Mouse (Mus musculus) hindbrain, postnatal 0 days (tissue): ENCODE measurements around the gene Sh3pxd2a. TPM values are rescaled to one million over a fixed set of nuclear protein-coding genes. Genes with fewer than 3 reads are reported as not detected.

ENCODE experiments used
- ATAC-seq: fragments of 200-750 bp; cut with Nextera tagmentation; 2 replicates; pipeline ENCODE4 v1.8.0; 2017; ENCODE audit warnings: mild to moderate bottlenecking, moderate TSS enrichment, moderate library complexity
- DNase-seq: peaks from one replicate; pipeline ENCODE4 v3.0.0-alpha.2; 2015; ENCODE audit warnings: low spot score
- H3K27ac ChIP-seq: fragments of 300-500 bp; sonication (generic); 2 replicates; pipeline ENCODE4 v1.5.1; 2014; ENCODE audit warnings: mild to moderate bottlenecking
- H3K27me3 ChIP-seq: fragments of 300-500 bp; sonication (generic); 2 replicates; pipeline ENCODE4 v1.6.1; 2014; ENCODE audit warnings: low read length, mixed read lengths; ENCODE audit not compliant: insufficient read depth
- H3K36me3 ChIP-seq: fragments of 300-500 bp; sonication (generic); 2 replicates; pipeline ENCODE4 v1.6.1; 2014; ENCODE audit warnings: low read length, mixed read lengths; ENCODE audit not compliant: insufficient read depth
- H3K4me1 ChIP-seq: fragments of 300-500 bp; sonication (generic); 2 replicates; pipeline ENCODE4 v1.6.1; 2014; ENCODE audit warnings: antibody characterized with exemption, low read length, mixed read lengths; ENCODE audit not compliant: insufficient read depth
- H3K4me2 ChIP-seq: fragments of 300-500 bp; sonication (generic); 2 replicates; pipeline ENCODE4 v1.6.1; 2014; ENCODE audit warnings: low read depth, mild to moderate bottlenecking, low read length, moderate library complexity, mixed read lengths
- H3K4me3 ChIP-seq: fragments of 300-500 bp; sonication (generic); 2 replicates; pipeline ENCODE4 v1.5.1; 2014; ENCODE audit warnings: low read length
- H3K9ac ChIP-seq: fragments of 300-500 bp; sonication (generic); replicated peaks from 2 replicates; pipeline ENCODE4 v1.6.1; 2014; ENCODE audit warnings: mild to moderate bottlenecking, low read length, moderate library complexity, mixed read lengths
- H3K9me3 ChIP-seq: fragments of 300-500 bp; sonication (generic); 2 replicates; pipeline ENCODE4 v1.6.1; 2016; ENCODE audit warnings: low read length, mixed read lengths
- CTCF ChIP-seq: IDR thresholded peaks from 2 replicates; pipeline ENCODE4 v1.5.1; 2016; ENCODE audit warnings: antibody characterized with exemption, control low read depth, low read depth
- WGBS: fragments of 180-500 bp; shearing (Covaris S2); extraction: QIAGEN DNeasy Blood & Tissue Kit; methylation state at CpG from one replicate; pipeline ENCODE4 v1.1.7; 2014; 5-methylcytosine and 5-hydroxymethylcytosine counted together
- polyA plus RNA-seq: library from polyadenylated mRNA; unstranded; fragments of >200 nt; fragmentation: Nextera tagmentation; extraction: Ambion mirVana; gene quantifications from 2 replicates; pipeline ENCODE4 v1.2.1, GENCODE M21; 2015
- total RNA-seq: library from RNA; depleted of rRNA; stranded (reverse); fragments of >200 nt; gene quantifications from 2 replicates; pipeline ENCODE4 v1.2.3, GENCODE M21; 2014

Gene Sh3pxd2a
- total and polyA plus RNA-seq, 2 experiments from 2014 or later, result 1.8 to 25.5 TPM

- H3K36me3 ChIP-seq, result no peaks in the 10 kb centered on the region
- ATAC-seq, result no peak
- no peaks in the 10 kb centered on the region for H3K9me3 ChIP-seq
- no peaks in the 10 kb centered on the region for H3K4me1 ChIP-seq
- 75% methylated on average over 3 of the region's 3 CpGs for WGBS
- H3K9ac ChIP-seq, result no peak overlapping the region
- no peak for DNase-seq
- no peak overlapping the region for H3K4me3 ChIP-seq
- H3K4me2 ChIP-seq, result no peak overlapping the region
- TF ChIP-seq CTCF, result no peak
- H3K27me3 ChIP-seq, result no peaks in the 10 kb centered on the region
- H3K27ac ChIP-seq, result no peak overlapping the region
These were observed 19.1 kb upstream of the Sh3pxd2a start for GRCm38 (mm10) chr19:47483346-47483745.

DNA sequence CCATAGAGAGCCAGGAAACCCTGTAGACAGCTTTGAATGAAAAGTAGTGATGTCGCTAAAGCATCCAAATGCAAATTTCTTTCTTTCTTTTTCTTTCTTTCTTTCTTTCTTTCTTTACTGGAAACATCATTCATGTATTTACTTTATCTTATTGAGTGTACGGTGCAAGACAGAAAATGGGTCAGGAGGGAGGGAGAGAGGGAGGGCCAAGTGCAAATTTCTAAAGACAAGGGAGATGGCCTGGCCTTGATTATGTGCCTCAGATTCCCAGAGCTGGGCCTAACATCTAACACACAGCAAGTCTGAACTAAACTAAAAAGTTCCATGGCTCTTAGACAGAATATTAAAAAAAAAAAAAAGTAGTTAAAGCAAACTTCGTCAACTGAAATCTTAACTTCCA, 9.3 kb upstream of the Sh3pxd2a start:
- no peak overlapping the region for H3K27ac ChIP-seq

DNA sequence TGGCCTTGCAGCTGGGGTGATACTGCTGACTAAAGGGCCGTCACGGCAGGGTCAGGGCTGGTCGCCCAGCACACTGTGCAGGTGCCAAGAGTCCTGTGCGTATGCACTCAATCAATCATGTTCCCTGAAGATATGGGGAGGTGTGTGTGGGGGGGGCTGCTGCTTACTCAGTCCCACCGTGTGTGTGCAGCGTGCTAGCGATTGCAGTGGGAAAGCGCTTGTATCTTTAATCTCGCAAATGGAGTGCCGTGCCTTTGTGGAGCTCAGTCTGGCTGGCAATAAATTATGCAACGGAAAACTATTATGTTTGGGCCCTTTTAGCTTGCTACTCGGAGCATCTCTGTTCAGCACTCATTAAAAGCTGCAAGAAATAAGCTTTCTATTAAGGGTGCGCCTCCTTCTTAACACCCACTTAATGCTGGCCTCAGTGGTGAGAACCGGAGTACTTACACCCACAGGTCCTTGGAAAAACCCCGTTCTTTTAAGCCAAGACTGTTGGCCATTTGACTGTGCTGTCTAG, 8.7 kb upstream of the Sh3pxd2a start:
- no peak for TF ChIP-seq CTCF
- WGBS, result 22% methylated on average over 15 of the region's 15 CpGs
- Histone ChIP-seq H3K36me3 (no peaks in the 10 kb centered on the region), H3K4me1 (peaks cover 7% of the 10 kb centered on the region; the same call in 1 of the 2 replicates), H3K4me2 (peak overlapping the region; percentile 36; the same call in 1 of the 2 replicates), H3K9me3 (no peaks in the 10 kb centered on the region), H3K27me3 (no peaks in the 10 kb centered on the region), H3K4me3 (no peak overlapping the region), H3K9ac (no peak overlapping the region), H3K27ac (no peak overlapping the region)
- DNase-seq (peak; percentile 40), ATAC-seq (0 out of 2 replicates have a peak, but pooled peaks have one; percentile 43)

More for the DNA sequence above, 9.3 kb upstream of the Sh3pxd2a start:
- no peak overlapping the region for H3K9ac ChIP-seq
- TF ChIP-seq CTCF, result no peak
- ATAC-seq (no peak), DNase-seq (no peak)
- 53% methylated on average over 3 of the region's 3 CpGs for WGBS
- H3K9me3 ChIP-seq, result no peaks in the 10 kb centered on the region
- H3K4me1 ChIP-seq, result peaks cover 7% of the 10 kb centered on the region; the same call in 1 of the 2 replicates
- no peaks in the 10 kb centered on the region for H3K36me3 ChIP-seq
- no peak overlapping the region for H3K4me3 ChIP-seq
- H3K4me2 ChIP-seq, result peak overlapping the region; percentile 36; the same call in 1 of the 2 replicates
- H3K27me3 ChIP-seq, result no peaks in the 10 kb centered on the region

DNA sequence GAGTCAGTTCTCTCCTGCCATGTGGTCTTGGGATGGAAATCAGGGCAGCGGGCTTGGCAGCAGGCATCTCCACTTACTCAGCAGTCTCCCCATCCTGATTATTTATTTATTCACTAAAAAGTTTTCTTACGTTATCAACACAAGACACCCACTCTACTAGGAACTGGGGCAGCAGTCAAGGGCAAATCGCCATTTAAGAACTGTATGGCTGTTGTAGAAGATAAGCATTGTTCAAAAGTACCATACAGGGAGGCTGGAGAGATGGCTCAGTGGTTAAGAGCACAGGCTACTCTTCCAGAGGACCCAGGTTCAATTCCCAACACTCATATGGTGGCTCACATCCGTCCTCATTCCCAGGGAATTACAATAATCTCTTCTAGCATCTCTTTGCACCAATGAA, 7.6 kb upstream of the Sh3pxd2a start:
- no peak for ATAC-seq
- Histone ChIP-seq H3K36me3 (no peaks in the 10 kb centered on the region), H3K9ac (no peak overlapping the region), H3K4me1 (peaks cover 7% of the 10 kb centered on the region; the same call in 1 of the 2 replicates), H3K4me2 (no peak overlapping the region), H3K9me3 (no peaks in the 10 kb centered on the region), H3K4me3 (no peak overlapping the region), H3K27ac (no peak overlapping the region), H3K27me3 (no peaks in the 10 kb centered on the region)
- no peak for DNase-seq
- WGBS, result 80% methylated on average over 4 of the region's 4 CpGs
- no peak for TF ChIP-seq CTCF

DNA sequence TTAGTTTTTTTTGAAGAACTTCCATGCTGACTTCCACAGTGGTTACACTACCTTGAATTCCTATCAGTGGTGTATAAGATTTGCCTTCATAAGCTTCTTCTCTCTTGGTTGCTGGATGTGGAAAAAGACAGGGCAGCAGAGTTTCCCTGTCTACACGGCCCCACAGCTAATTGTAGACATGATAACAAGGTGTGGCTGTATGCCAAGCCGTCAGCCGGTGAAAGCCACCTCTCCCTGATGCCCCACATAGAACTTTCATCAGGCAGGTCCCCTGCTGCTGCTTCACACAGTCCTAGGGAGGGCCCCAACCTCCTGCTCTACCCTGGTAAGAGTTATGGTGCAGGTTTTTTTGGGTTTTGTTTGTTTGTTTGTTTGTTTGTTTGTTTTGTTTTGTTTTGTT, 4.5 kb upstream of the Sh3pxd2a start:
- Histone ChIP-seq H3K27me3 (no peaks in the 10 kb centered on the region), H3K9me3 (no peaks in the 10 kb centered on the region), H3K27ac (no peak overlapping the region), H3K36me3 (no peaks in the 10 kb centered on the region), H3K4me1 (peaks cover 7% of the 10 kb centered on the region; the same call in 1 of the 2 replicates), H3K9ac (no peak overlapping the region), H3K4me2 (no peak overlapping the region), H3K4me3 (no peak overlapping the region)
- 43% methylated on average over 3 of the region's 3 CpGs for WGBS
- no peak for DNase-seq
- TF ChIP-seq CTCF, result no peak
- ATAC-seq, result no peak

DNA sequence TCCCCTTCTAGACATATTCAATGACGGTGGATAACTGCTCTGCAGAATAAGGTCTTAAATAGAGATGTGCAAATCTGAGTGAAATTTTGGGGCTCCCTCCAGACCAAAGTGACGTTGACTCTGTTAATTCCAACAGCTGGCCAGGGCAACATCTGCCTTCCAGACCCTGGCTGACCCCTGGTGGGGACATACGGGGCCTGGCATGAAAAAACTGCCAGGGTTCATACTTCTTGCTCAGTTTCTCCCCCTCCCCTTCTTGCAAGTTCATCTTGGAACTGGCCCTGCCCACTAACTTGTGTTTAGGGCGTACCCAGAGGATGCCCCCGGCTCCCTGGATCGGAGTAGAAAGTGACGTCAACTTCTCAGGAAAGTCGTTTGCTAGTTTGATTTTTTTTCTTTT, 2.6 kb upstream of the Sh3pxd2a start:
- no peak overlapping the region for H3K4me3 ChIP-seq
- TF ChIP-seq CTCF, result no peak
- H3K9ac ChIP-seq, result no peak overlapping the region
- no peaks in the 10 kb centered on the region for H3K9me3 ChIP-seq
- no peak overlapping the region for H3K27ac ChIP-seq
- no peak overlapping the region for H3K4me2 ChIP-seq
- ATAC-seq (no peak), DNase-seq (no peak)
- no peaks in the 10 kb centered on the region for H3K36me3 ChIP-seq
- 74% methylated on average over 8 of the region's 8 CpGs for WGBS
- no peaks in the 10 kb centered on the region for H3K27me3 ChIP-seq
- peaks cover 8% of the 10 kb centered on the region; the same call in 1 of the 2 replicates for H3K4me1 ChIP-seq

DNA sequence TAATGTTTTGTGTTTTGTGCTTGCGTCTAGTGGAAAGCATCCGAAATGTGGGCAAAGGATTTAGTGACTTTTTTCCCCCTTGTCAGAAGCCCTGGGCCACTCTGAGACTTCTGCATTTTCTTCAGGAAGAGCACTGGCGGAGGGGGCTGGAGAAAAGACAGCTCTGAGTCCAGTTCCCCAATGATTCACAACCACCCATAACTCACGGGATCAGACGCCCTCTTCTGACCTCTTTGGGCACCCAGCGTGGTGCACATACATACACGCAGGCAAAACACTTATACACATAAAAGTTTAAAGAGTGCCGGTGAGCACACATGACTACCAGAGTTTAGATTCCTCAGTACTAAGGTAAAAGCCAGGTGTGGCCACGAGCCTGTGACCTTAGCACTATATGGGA, 1.3 kb upstream of the Sh3pxd2a start:
- Histone ChIP-seq H3K9ac (no peak overlapping the region), H3K9me3 (no peaks in the 10 kb centered on the region), H3K27ac (no peak overlapping the region), H3K4me1 (peaks cover 8% of the 10 kb centered on the region; the same call in 1 of the 2 replicates), H3K27me3 (no peaks in the 10 kb centered on the region), H3K4me3 (no peak overlapping the region), H3K4me2 (no peak overlapping the region), H3K36me3 (no peaks in the 10 kb centered on the region)
- ATAC-seq (no peak), DNase-seq (no peak)
- no peak for TF ChIP-seq CTCF
- 71% methylated on average over 9 of the region's 9 CpGs for WGBS
